Mouse (Mus musculus) G1E (cell line): ENCODE results near the gene Shisa9. TPM values are rescaled to one million over a fixed set of nuclear protein-coding genes. Genes with fewer than 3 reads are reported as not detected.

ENCODE experiments used
- ATAC-seq: 2 replicates; pipeline ENCODE4 v1.8.0; 2016; ENCODE audit warnings: mild to moderate bottlenecking; ENCODE audit not compliant: insufficient number of reproducible peaks, poor library complexity, low FRiP score, severe bottlenecking; ENCODE audit errors: extremely low read depth
- DNase-seq: peaks from one replicate; pipeline ENCODE4 v3.0.0; 2012; ENCODE audit warnings: low spot score
- H3K27me3 ChIP-seq: 2 replicates; pipeline ENCODE4 v1.6.1; 2012; ENCODE audit warnings: mild to moderate bottlenecking, low read length, inconsistent platforms; ENCODE audit not compliant: insufficient read depth
- H3K36me3 ChIP-seq: replicated peaks from 2 replicates; pipeline ENCODE3; 2012; ENCODE audit warnings: mild to moderate bottlenecking, inconsistent platforms
- H3K4me1 ChIP-seq: 2 replicates; pipeline ENCODE4 v1.6.1; 2012; ENCODE audit warnings: low read depth, low read length, inconsistent platforms, mixed read lengths; ENCODE audit not compliant: insufficient read depth
- H3K4me3 ChIP-seq: 2 replicates; pipeline ENCODE4 v1.5.1; 2012; ENCODE audit warnings: low read depth, mild to moderate bottlenecking, inconsistent platforms, low read length, moderate library complexity, mixed read lengths
- H3K9me3 ChIP-seq: replicated peaks from 2 replicates; pipeline ENCODE4 v1.6.1; 2012; ENCODE audit warnings: inconsistent platforms
- CTCF ChIP-seq: IDR thresholded peaks from 2 replicates; pipeline ENCODE4 v1.5.1; 2012; ENCODE audit warnings: low read depth, low read length, inconsistent platforms, mixed read lengths
- GATA1 ChIP-seq: IDR thresholded peaks from 2 replicates; pipeline ENCODE4 v1.6.1; 2012; ENCODE audit warnings: borderline replicate concordance, low read length, inconsistent platforms, mixed read lengths
- GATA2 ChIP-seq: IDR thresholded peaks from 2 replicates; pipeline ENCODE4 v1.6.1; 2012; ENCODE audit warnings: low read depth, low read length, inconsistent platforms, borderline replicate concordance
- POLR2AphosphoS5 ChIP-seq: IDR thresholded peaks from 2 replicates; pipeline ENCODE4 v1.6.1; 2012; ENCODE audit warnings: low read depth, low read length, inconsistent platforms; ENCODE audit not compliant: insufficient replicate concordance
- TAL1 ChIP-seq: conservative IDR thresholded peaks from 2 replicates; pipeline ENCODE4 v1.6.1; 2012; ENCODE audit warnings: low read depth, low read length, inconsistent platforms, mixed read lengths
- polyA plus RNA-seq: library from polyadenylated mRNA; stranded (reverse); fragments of >175 nt; gene quantifications from 2 replicates; pipeline ENCODE4 v1.2.3, GENCODE M21; 2012
- total RNA-seq, 2 experiments: library from RNA; stranded (forward) in 1 of 2; stranded (reverse) in 1 of 2; fragments of 200-1000 nt in 1 of 2; fragments of >200 nt in 1 of 2; fragmentation: Nextera tagmentation in 1 of 2; gene quantifications; 2 replicates each; pipeline ENCODE4 v1.2.3; 2014 to 2017

Gene Shisa9
- total and polyA plus RNA-seq, 3 experiments: 0.11 to 23.3 TPM; not detected in 1

DNA sequence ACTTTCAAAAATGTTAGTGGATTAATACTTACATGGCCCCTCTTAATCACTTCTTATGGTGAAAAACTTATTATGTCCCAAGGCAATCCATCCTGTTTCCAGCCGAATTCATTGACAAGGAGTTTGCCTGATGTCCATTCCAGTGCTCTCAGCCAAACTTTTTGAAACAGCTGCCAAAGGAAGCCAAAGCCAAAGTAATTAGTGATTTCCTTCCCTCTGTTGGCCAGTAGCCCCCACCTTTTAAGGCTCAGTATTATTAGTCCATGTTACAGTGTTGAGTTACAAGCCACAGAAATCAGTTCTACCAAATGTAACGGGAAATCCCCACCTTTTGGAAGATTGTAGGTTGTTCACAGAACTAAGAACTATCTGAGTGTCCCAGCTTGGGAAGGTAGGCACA is 28.8 kb downstream of the Shisa9 start:
- Histone ChIP-seq H3K36me3 (no peaks in the 10 kb centered on the region), H3K9me3 (no peaks in the 10 kb centered on the region), H3K4me3 (no peak overlapping the region), H3K4me1 (no peaks in the 10 kb centered on the region), H3K27me3 (0 out of 2 replicates have a peak, but pooled peaks cover 2% of the 10 kb centered on the region)
- no peak for ATAC-seq
- TF ChIP-seq GATA1 (no peak), POLR2AphosphoS5 (no peak), CTCF (no peak), GATA2 (no peak), TAL1 (no peak)
- no peak for DNase-seq

GRCm38 (mm10) chr16:12014523-12014922 is 30.6 kb downstream of the Shisa9 start:
- no peak overlapping the region for H3K4me3 ChIP-seq
- no peaks in the 10 kb centered on the region for H3K4me1 ChIP-seq
- ATAC-seq (no peak), DNase-seq (no peak)
- H3K27me3 ChIP-seq: 0 out of 2 replicates have a peak, but pooled peaks cover 2% of the 10 kb centered on the region
- H3K36me3 ChIP-seq: no peaks in the 10 kb centered on the region
- H3K9me3 ChIP-seq: no peaks in the 10 kb centered on the region
- TF ChIP-seq CTCF (no peak), POLR2AphosphoS5 (no peak)

- ATAC-seq: no peak
- Histone ChIP-seq H3K27me3 (no peaks in the 10 kb centered on the region), H3K4me3 (no peak overlapping the region), H3K9me3 (no peaks in the 10 kb centered on the region), H3K4me1 (no peaks in the 10 kb centered on the region), H3K36me3 (no peaks in the 10 kb centered on the region)
- no peak for DNase-seq
- TF ChIP-seq GATA2: no peak
- TF ChIP-seq TAL1: no peak
- no peak for TF ChIP-seq POLR2AphosphoS5
- no peak for TF ChIP-seq CTCF
- TF ChIP-seq GATA1: no peak
Observed at GRCm38 (mm10) chr16:12017921-12018618, 34.2 kb downstream of the Shisa9 start.

DNA sequence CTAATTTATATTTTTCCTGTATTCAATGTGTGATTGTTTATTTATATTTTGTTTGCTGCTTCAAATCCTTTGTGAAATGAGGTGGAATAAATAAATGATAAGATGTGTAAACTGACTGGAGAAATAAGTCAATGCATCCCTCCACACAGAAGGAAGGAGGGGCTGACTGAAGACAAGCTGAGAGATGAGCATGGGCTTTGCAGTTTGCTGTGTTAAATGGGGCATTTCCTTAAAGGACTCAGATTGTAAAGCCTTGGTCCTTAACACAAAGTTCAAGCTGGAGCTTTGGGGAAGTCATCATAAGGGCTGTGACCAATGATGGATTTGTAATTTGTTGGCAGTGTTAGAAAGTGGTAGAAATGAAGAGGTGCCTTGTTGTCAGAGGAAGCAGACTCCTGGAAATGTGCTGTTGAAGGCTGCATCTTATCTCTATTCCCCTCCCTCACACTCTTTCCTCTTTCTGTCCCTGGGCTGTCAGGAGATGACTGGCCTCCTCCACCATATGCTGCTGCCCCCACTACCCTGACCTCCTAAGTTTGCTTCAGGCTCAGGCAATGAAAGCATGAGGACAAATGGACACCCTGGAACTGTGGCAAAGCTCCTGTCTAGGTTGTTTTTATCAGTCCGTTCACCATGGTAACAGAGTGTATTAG is 36.3 kb downstream of the Shisa9 start:
- no peak overlapping the region for H3K4me3 ChIP-seq
- no peaks in the 10 kb centered on the region for H3K27me3 ChIP-seq
- no peaks in the 10 kb centered on the region for H3K36me3 ChIP-seq
- no peaks in the 10 kb centered on the region for H3K4me1 ChIP-seq
- ATAC-seq: no peak
- TF ChIP-seq GATA2 (no peak), CTCF (no peak), TAL1 (no peak), POLR2AphosphoS5 (no peak), GATA1 (no peak)
- no peaks in the 10 kb centered on the region for H3K9me3 ChIP-seq
- DNase-seq: no peak

DNA sequence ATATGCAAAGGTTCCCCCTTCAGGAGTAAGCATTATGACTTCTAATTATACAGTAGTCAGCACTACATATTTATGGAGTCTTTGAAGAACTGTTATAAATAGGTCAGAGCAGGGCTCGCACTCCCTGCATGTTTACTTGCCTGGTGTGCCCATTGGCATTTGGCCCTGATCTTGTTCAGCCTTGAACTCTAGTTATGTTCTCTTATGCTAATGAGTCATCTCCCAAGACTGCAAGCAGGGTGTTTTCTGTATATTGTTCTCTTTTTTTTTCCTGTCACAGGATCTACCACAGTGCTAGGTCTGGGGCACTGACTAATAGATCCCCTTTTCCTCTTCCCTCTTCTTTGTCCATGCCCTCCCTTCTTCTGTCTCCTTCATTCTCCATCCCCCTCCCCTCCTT is 48.5 kb downstream of the Shisa9 start:
- Histone ChIP-seq H3K27me3 (peaks cover 5% of the 10 kb centered on the region; the same call in 1 of the 2 replicates), H3K9me3 (no peaks in the 10 kb centered on the region), H3K4me1 (no peaks in the 10 kb centered on the region)

GRCm38 (mm10) chr16:12034868-12035267 is 51.0 kb downstream of the Shisa9 start:
- peaks cover 5% of the 10 kb centered on the region; the same call in 1 of the 2 replicates for H3K27me3 ChIP-seq
- DNase-seq (no peak), ATAC-seq (no peak)
- no peaks in the 10 kb centered on the region for H3K4me1 ChIP-seq
- no peaks in the 10 kb centered on the region for H3K36me3 ChIP-seq
- no peak for TF ChIP-seq GATA2
- TF ChIP-seq GATA1: no peak
- no peak overlapping the region for H3K4me3 ChIP-seq
- no peaks in the 10 kb centered on the region for H3K9me3 ChIP-seq

More for the DNA sequence above, 48.5 kb downstream of the Shisa9 start:
- DNase-seq (no peak), ATAC-seq (no peak)
- TF ChIP-seq GATA1 (no peak), TAL1 (no peak), GATA2 (no peak), CTCF (no peak), POLR2AphosphoS5 (no peak)
- Histone ChIP-seq H3K4me3 (no peak overlapping the region), H3K36me3 (no peaks in the 10 kb centered on the region)
